Mouse (Mus musculus) forebrain, embryonic 15.5 days (tissue): ENCODE measurements around the gene Rabif. TPM values are rescaled to one million over a fixed set of nuclear protein-coding genes. Genes with fewer than 3 reads are reported as not detected.
A peak's percentile ranks its signal among the peaks of the same experiment; 100 is the strongest.
"Not testable (repeated sequence)": the region's sequence is repeated elsewhere in the genome, so short reads cannot be mapped to it uniquely, and the experiment has no call there.

ENCODE experiments used
- ATAC-seq: fragments of 200-750 bp; cut with Nextera tagmentation; replicated peaks from 2 replicates; pipeline ENCODE4 v1.8.0; 2017; ENCODE audit warnings: mild to moderate bottlenecking, moderate TSS enrichment, moderate library complexity
- H3K27ac ChIP-seq: fragments of 300-500 bp; sonication (generic); replicated peaks from 2 replicates; pipeline ENCODE4 v1.5.1; 2015; ENCODE audit warnings: mild to moderate bottlenecking, inconsistent platforms
- H3K27me3 ChIP-seq: fragments of 300-500 bp; sonication (generic); 2 replicates; pipeline ENCODE4 v1.6.1; 2015; ENCODE audit warnings: inconsistent platforms
- H3K36me3 ChIP-seq: fragments of 300-500 bp; sonication (generic); 2 replicates; pipeline ENCODE4 v1.6.1; 2015; ENCODE audit warnings: mild to moderate bottlenecking, inconsistent platforms
- H3K4me1 ChIP-seq: fragments of 300-500 bp; sonication (generic); 2 replicates; pipeline ENCODE4 v1.6.1; 2015; ENCODE audit warnings: inconsistent platforms
- H3K4me2 ChIP-seq: fragments of 300-500 bp; sonication (generic); replicated peaks from 2 replicates; pipeline ENCODE4 v1.6.1; 2015; ENCODE audit warnings: mild to moderate bottlenecking, inconsistent platforms
- H3K4me3 ChIP-seq: fragments of 300-500 bp; sonication (generic); 2 replicates; pipeline ENCODE4 v1.5.1; 2015; ENCODE audit warnings: mild to moderate bottlenecking, inconsistent platforms
- H3K9ac ChIP-seq: fragments of 300-500 bp; sonication (generic); replicated peaks from 2 replicates; pipeline ENCODE4 v1.6.1; 2015; ENCODE audit warnings: mild to moderate bottlenecking, inconsistent platforms
- H3K9me3 ChIP-seq: fragments of 300-500 bp; sonication (generic); 2 replicates; pipeline ENCODE4 v1.6.1; 2016; ENCODE audit warnings: inconsistent platforms
- WGBS: fragments of 180-500 bp; shearing (Covaris S2); methylation state at CpG from one replicate; pipeline ENCODE4 v1.1.7; 2015; ENCODE audit warnings: mixed read lengths; 5-methylcytosine and 5-hydroxymethylcytosine counted together
- polyA plus RNA-seq: library from polyadenylated mRNA; unstranded; fragments of >200 nt; fragmentation: Nextera tagmentation; extraction: Ambion mirVana; gene quantifications from 2 replicates; pipeline ENCODE4 v1.2.1, GENCODE M21; 2015

The Rabif gene
- polyA plus RNA-seq, result 55.3 and 55.9 TPM in 2 replicates

DNA sequence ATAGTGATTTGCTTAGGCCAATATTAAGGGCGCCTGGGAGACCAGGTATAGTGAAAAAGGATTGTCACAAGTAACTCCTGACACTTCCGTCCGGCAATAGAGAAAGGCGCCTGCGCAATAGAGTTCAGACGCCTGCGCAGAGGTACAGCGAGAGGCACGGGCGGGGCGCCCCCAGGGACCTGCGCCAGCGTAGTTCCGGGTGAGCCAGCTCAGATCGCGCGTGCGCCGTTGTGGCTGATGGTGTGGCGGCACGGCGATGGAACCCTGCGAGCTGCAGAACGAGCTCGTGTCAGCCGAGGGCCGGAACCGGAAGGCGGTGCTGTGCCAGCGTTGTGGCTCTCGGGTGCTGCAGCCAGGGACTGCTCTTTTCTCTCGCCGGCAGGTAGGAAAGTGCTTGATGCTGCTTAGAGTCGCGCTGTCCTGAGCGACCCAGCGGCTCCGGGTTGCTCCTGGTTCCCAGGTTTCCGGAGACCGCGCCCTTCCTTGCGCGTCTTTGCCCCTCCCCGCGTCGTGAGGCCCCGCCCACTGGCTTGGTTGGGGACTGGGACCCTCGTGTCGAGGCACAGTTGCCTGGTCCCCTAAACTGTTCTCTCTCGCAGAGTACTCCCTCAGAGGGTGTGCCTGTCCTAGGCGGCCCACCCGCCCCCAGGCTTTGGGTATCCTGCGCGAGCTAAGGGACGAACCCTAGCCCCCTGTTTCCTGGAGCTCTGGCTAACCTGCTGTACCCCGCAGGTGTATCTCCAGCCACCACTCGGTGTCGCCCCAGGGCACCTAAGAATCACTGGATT is at the start of gene Rabif:
Gene Rabif, plus strand, starts transcription at position 221 of the 788 bp plus-strand sequence.
- Histone ChIP-seq H3K9ac (peak within 1 kb of the TSS; percentile 79), H3K4me3 (peak within 1 kb of the TSS; percentile 97), H3K27me3 (no peaks in the 10 kb centered on the region), H3K36me3 (peaks cover 10% of the 10 kb centered on the region), H3K4me1 (peaks cover 17% of the 10 kb centered on the region), H3K9me3 (no peaks in the 10 kb centered on the region), H3K4me2 (peak within 1 kb of the TSS; percentile 80), H3K27ac (peak within 1 kb of the TSS; percentile 97)
- WGBS, result under 1% methylated on average over 54 of the region's 58 CpGs
- peak; percentile 99 for ATAC-seq

DNA sequence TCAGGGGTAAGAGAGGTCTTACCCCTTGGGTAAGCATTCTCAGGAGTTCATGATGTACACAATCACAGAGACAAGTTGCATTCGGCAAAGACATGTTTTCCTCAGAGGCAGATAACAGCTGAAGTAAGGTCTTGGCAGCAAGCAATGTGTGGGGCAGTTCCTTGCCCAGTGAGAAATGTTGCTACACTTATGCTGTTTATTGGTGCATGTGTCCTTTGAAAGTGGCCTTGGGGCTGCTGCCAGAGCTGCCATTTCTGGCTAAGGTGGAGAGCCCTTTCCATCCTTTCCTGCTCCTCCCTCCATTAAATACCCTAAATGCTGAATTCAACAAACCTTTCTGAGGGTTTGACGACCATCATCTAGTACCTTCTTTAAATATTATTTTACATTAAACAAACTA is 49.0 kb upstream of the Rabif start:
- ATAC-seq, result no peak
- 92% methylated on average over 2 of the region's 2 CpGs for WGBS
- no peaks in the 10 kb centered on the region for H3K9me3 ChIP-seq

DNA sequence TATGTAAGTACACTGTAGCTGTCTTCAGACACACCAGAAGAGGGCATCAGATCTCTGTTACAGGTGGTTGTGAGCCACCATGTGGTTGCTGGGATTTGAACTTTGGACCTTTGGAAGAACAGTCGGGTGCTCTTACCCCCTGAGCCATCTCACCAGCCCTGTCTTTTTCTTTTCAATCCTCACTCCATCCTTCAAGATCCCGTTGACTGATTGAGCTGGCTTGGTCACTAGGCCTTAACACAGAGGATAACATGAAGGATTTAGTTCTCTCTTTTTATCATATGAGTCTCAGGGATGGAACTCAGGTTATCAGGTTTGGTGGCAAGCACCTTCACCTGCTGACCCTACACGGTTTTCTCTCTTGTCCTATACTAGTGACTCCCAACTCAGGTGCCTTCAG is 45.9 kb upstream of the Rabif start:
- not testable (repeated sequence) for H3K4me1 ChIP-seq, H3K27me3 ChIP-seq, H3K36me3 ChIP-seq, ATAC-seq, H3K4me3 ChIP-seq, H3K9ac ChIP-seq, H3K4me2 ChIP-seq, H3K9me3 ChIP-seq, H3K27ac ChIP-seq
- 72% methylated on average over 3 of the region's 3 CpGs for WGBS

More for the DNA sequence above, 49.0 kb upstream of the Rabif start:
- no peaks in the 10 kb centered on the region for H3K27me3 ChIP-seq
- no peak overlapping the region for H3K9ac ChIP-seq
- no peaks in the 10 kb centered on the region for H3K4me1 ChIP-seq
- H3K27ac ChIP-seq, result no peak overlapping the region
- no peak overlapping the region for H3K4me2 ChIP-seq
- no peaks in the 10 kb centered on the region for H3K36me3 ChIP-seq
- H3K4me3 ChIP-seq, result no peak overlapping the region

DNA sequence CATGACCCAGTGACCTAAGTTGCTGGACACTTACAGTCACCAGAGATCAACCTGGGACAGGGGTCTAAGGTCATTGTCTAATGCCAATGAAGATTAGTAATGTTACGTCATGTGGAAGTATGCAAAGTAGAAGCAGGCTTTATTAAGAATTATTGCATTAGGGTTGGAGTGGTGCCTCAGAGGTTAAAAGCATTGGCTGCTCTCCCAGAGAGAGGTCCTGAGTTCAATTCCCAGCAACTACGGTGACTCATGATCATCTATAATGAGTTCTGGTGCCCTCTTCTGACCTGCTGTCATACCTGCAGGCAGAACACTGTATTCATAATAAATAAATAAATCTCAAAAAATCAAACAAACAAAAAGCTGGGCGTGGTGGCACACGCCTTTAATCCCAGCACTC is 44.2 kb upstream of the Rabif start:
- H3K9me3 ChIP-seq, result no peaks in the 10 kb centered on the region
- ATAC-seq, result no peak
- peaks cover 3% of the 10 kb centered on the region; the same call in 1 of the 2 replicates for H3K27me3 ChIP-seq
- H3K36me3 ChIP-seq, result no peaks in the 10 kb centered on the region
- no peak overlapping the region for H3K27ac ChIP-seq
- H3K4me3 ChIP-seq, result no peak overlapping the region
- H3K4me2 ChIP-seq, result no peak overlapping the region
- no peak overlapping the region for H3K9ac ChIP-seq
- 87% methylated on average over 4 of the region's 4 CpGs for WGBS
- H3K4me1 ChIP-seq, result peaks cover 7% of the 10 kb centered on the region

DNA sequence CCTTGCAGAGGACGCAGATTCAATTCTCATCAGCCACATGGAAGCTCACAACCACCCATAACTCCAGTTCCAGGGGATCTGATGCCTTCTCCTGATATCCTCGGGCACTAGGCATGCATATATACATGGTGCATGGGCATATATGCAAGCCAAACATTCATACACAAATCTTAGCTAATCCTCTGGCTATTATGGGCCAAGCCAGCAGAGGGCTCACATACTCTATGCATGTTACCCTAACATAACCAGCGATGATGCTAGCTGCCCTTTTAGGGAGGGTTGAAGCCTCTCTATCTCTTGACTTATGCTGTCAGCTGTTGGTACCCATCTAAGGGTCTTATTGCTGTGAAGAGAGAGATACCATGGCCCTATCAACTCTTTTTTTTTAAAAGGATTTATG is 43.5 kb upstream of the Rabif start:
- no peak for ATAC-seq
- WGBS, result 49% methylated on average over 3 of the region's 3 CpGs

DNA sequence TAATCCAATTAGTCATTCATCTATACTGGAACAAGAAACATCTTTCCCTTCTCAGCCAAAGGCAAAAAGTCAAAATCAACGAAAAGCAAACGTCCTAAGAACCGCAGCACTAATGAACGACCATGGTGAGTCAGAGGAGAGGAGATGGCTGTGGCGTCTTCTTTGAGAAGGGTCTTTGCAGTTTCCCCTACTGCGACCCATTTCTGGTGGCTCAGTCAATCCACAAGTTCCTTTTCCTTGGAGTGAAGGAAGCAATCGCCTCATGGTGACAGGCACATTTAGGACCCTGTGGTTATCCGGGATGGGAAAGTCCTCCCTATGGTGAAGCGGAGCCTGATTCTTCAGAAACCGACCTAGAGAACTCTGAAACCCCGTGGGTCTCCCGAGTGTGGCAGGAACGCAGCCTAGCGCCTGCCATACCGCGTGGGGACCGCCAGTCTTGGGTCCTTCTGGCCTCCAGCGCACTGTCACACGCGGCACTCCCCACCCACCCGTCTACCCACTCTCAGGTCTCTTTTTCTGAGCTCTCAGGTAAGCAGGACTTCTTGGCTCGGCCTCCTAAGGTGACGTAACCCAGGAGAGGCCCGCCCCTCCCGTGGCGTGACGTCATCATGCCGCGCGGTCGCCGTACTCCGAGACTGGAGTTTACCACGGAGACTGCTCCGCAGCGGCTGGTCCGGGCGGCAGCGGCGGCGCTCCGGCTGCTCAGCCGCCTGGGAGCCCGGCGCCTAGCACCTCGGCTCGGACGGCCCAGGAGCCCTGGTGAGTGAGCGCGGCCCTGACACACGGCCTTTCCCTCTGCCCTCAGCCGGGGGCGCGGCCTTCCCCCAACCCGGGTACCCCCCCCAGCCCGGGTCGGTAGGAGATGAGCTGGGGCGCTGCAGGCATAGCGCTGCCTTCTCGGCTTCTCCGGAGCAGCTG is 39.3 kb upstream of the Rabif start, which contains the start of gene Klhl12:
Gene Klhl12, plus strand, starts transcription at position 628 of the 921 bp plus-strand sequence.
- Histone ChIP-seq H3K36me3 (peaks cover 17% of the 10 kb centered on the region; the same call in 1 of the 2 replicates), H3K27ac (peak within 1 kb of the TSS; percentile 79), H3K27me3 (peaks cover 3% of the 10 kb centered on the region; the same call in 1 of the 2 replicates), H3K9me3 (no peaks in the 10 kb centered on the region), H3K9ac (peak within 1 kb of the TSS; percentile 94), H3K4me3 (peak within 1 kb of the TSS; percentile 79), H3K4me1 (peaks cover 23% of the 10 kb centered on the region), H3K4me2 (peak within 1 kb of the TSS; percentile 85)
- peak; percentile 95 for ATAC-seq
- 1% methylated on average over 60 of the region's 61 CpGs for WGBS

More for the DNA sequence above, 43.5 kb upstream of the Rabif start:
- Histone ChIP-seq H3K4me2 (no peak overlapping the region), H3K4me3 (no peak overlapping the region), H3K9me3 (no peaks in the 10 kb centered on the region), H3K27me3 (peaks cover 3% of the 10 kb centered on the region; the same call in 1 of the 2 replicates), H3K4me1 (peaks cover 10% of the 10 kb centered on the region), H3K9ac (no peak overlapping the region), H3K36me3 (no peaks in the 10 kb centered on the region), H3K27ac (no peak overlapping the region)

DNA sequence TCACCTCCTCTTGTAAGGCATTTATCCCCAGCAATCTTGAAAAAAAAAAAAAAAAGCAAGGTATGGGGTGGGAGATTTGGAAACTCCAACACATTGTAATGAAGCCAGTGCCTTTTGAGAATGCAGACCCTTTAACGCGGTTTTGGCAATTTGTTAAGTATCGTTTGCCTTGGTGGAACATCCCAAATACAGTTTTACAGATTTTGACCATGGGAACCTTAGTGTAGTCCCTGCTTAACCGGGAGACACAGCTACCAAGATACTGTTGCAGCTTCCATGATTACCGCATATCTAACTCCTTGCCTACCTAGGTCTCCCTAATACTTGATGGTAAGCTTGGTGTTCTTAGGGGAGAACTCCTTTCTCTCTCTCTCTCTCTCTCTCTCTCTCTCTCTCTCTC is 38.4 kb upstream of the Rabif start:
- WGBS, result 19% methylated on average over 5 of the region's 5 CpGs

DNA sequence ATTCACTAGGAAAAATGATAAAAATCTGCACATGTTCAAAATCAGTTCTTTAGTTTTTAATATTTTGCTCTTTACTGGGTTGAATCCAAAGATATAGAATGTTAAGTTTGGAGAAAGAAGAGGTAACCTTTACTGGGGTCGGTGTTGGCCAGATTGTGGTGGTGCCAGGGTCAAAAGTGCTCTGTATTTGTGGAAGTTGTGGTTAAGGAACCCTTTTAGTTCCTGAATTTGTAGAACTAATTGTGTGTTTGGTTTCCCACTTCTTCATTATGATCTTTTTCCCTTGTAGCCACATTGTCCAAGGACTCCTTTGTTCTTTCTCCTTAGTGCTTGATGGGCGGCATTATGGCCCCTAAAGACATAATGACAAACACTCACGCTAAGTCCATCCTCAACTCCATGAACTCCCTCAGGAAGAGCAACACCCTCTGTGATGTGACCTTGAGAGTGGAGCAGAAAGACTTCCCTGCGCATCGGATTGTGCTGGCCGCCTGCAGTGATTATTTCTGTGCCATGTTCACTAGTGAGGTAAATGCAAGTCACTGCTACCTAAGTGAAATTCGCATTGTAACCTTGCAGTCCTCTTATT is 36.2 kb upstream of the Rabif start:
- Histone ChIP-seq H3K36me3 (peaks cover 28% of the 10 kb centered on the region; the same call in 1 of the 2 replicates), H3K27ac (no peak overlapping the region), H3K4me1 (peaks cover 23% of the 10 kb centered on the region), H3K9ac (no peak overlapping the region), H3K4me2 (no peak overlapping the region), H3K9me3 (no peaks in the 10 kb centered on the region), H3K27me3 (peaks cover 3% of the 10 kb centered on the region; the same call in 1 of the 2 replicates), H3K4me3 (no peak overlapping the region)
- 93% methylated on average over 7 of the region's 7 CpGs for WGBS
- ATAC-seq, result no peak

More for the DNA sequence above, 38.4 kb upstream of the Rabif start:
- Histone ChIP-seq H3K36me3 (peaks cover 22% of the 10 kb centered on the region; the same call in 1 of the 2 replicates), H3K4me3 (peak overlapping the region; percentile 79), H3K27ac (no peak overlapping the region), H3K9ac (peak overlapping the region; percentile 94), H3K4me2 (peak overlapping the region; percentile 85), H3K4me1 (peaks cover 23% of the 10 kb centered on the region), H3K9me3 (no peaks in the 10 kb centered on the region), H3K27me3 (peaks cover 3% of the 10 kb centered on the region; the same call in 1 of the 2 replicates)
- ATAC-seq, result no peak

DNA sequence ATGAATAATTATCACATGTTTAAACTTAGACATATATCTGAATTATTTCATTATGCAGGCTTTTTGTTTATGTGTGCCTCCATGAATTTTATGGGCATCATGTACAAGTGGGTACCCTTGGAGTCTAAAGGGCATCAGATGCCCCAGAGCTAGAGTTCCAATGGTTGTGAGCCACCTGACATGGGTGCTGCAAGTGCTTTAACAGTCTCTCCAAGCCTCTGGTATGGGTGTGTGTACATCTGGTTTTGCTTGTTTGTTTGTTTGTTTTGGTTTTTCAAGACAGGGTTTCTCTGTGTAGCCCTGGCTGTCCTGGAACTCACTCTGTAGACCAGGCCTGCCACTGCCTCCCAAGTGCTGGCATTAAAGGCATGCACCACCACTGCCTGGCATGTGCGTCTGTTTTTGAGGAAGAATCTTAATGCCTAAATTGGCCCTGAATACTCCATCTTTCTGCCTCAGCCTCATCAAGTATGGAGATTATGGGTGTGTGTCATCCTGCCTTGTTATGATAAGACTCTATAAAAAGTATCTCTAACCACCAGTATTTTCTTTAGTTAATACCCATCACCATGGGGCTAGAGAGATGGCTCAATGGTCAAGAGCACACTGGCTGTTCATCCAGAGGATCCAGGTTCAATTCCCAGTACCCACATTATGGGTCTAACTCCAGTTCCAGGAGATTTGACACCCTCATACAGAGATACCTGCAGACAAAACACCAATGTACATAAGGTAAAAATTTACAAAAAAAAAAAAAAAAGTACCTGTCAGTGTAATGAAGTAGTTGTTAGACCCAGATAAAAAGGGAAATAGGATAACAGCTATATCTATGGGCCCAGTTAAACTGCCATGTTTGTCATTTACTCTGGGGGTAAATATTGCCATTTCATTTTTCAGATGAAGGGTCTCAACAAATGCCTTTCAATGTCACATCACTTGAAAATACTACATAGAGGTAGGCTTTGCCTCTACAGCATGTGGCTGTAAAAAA is 33.9 kb upstream of the Rabif start:
- H3K4me2 ChIP-seq, result no peak overlapping the region
- ATAC-seq, result no peak
- no peaks in the 10 kb centered on the region for H3K27me3 ChIP-seq
- H3K27ac ChIP-seq, result no peak overlapping the region
- no peak overlapping the region for H3K9ac ChIP-seq
- no peak overlapping the region for H3K4me3 ChIP-seq
- H3K36me3 ChIP-seq, result peaks cover 46% of the 10 kb centered on the region
- H3K4me1 ChIP-seq, result peaks cover 16% of the 10 kb centered on the region
- H3K9me3 ChIP-seq, result no peaks in the 10 kb centered on the region
- 96% methylated on average over 1 of the region's 1 CpGs for WGBS

DNA sequence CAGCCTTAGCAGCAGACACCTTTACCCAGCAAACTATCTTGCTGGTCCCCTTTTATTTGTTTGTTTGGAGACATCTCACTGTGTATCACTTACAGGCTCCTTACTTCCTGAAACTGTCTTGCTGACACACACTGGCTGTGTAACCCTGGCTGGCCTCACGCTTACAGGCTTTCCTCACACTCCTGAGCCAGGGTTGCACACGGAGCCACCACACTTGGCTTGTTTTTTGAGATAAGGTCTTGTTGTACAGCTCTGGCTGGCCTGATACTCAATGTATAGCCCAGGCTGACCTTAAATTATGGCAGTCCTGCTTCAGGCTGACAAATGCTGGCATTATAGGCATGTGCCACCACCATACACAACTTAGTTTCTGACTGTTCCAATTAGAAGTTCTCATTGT is 9.8 kb upstream of the Rabif start:
- 96% methylated on average over 2 of the region's 2 CpGs for WGBS
- Histone ChIP-seq H3K9ac (no peak overlapping the region), H3K4me3 (no peak overlapping the region), H3K4me2 (no peak overlapping the region), H3K36me3 (peaks cover 52% of the 10 kb centered on the region), H3K27ac (no peak overlapping the region), H3K4me1 (no peaks in the 10 kb centered on the region), H3K9me3 (no peaks in the 10 kb centered on the region), H3K27me3 (no peaks in the 10 kb centered on the region)
- ATAC-seq, result no peak
